Mouse (Mus musculus) intestine, embryonic 14.5 days (tissue): ENCODE results near the gene Galnt17. TPM values are rescaled to one million over a fixed set of nuclear protein-coding genes. Genes with fewer than 3 reads are reported as not detected.

Source experiments
- ATAC-seq: fragments of 200-750 bp; cut with Nextera tagmentation; replicated peaks from 2 replicates; pipeline ENCODE4 v1.8.0; 2017; ENCODE audit warnings: low read depth, moderate number of reproducible peaks, moderate TSS enrichment, moderate library complexity; ENCODE audit not compliant: low FRiP score, low TSS enrichment
- DNase-seq: peaks from one replicate; pipeline ENCODE4 v3.0.0-alpha.2; 2018; ENCODE audit warnings: low spot score
- H3K27ac ChIP-seq: fragments of 300-500 bp; sonication (generic); 2 replicates; pipeline ENCODE4 v1.5.1; 2014; ENCODE audit warnings: low read depth, mild to moderate bottlenecking, control low read depth
- H3K27me3 ChIP-seq: fragments of 300-500 bp; sonication (generic); replicated peaks from 2 replicates; pipeline ENCODE4 v1.6.1; 2014; ENCODE audit warnings: low read length, control low read depth; ENCODE audit not compliant: control insufficient read depth, insufficient read depth
- H3K36me3 ChIP-seq: fragments of 300-500 bp; sonication (generic); 2 replicates; pipeline ENCODE4 v1.6.1; 2014; ENCODE audit warnings: low read length, control low read depth; ENCODE audit not compliant: control insufficient read depth, insufficient read depth
- H3K4me1 ChIP-seq: fragments of 300-500 bp; sonication (generic); replicated peaks from 2 replicates; pipeline ENCODE4 v1.6.1; 2014; ENCODE audit warnings: low read length, control low read depth, mixed read lengths; ENCODE audit not compliant: control insufficient read depth, insufficient read depth
- H3K4me2 ChIP-seq: fragments of 300-500 bp; sonication (generic); 2 replicates; pipeline ENCODE4 v1.6.1; 2014; ENCODE audit warnings: low read length
- H3K4me3 ChIP-seq: fragments of 300-500 bp; sonication (generic); 2 replicates; pipeline ENCODE4 v1.5.1; 2014; ENCODE audit warnings: low read depth, low read length, control low read depth, mixed read lengths
- H3K9ac ChIP-seq: fragments of 300-500 bp; sonication (generic); 2 replicates; pipeline ENCODE4 v1.6.1; 2014; ENCODE audit warnings: mild to moderate bottlenecking, low read length
- H3K9me3 ChIP-seq: fragments of 300-500 bp; sonication (generic); 2 replicates; pipeline ENCODE4 v1.6.1; 2016; ENCODE audit warnings: low read length, control low read depth; ENCODE audit not compliant: control insufficient read depth
- WGBS: fragments of 180-500 bp; shearing (Covaris S2); extraction: QIAGEN DNeasy Blood & Tissue Kit; methylation state at CpG from one replicate; pipeline ENCODE4 v1.1.7; 2014; 5-methylcytosine and 5-hydroxymethylcytosine counted together
- polyA plus RNA-seq: library from polyadenylated mRNA; unstranded; fragments of >200 nt; fragmentation: Nextera tagmentation; extraction: Ambion mirVana; gene quantifications from 2 replicates; pipeline ENCODE4 v1.2.1, GENCODE M21; 2014

Galnt17 gene
- polyA plus RNA-seq, 1 experiment from 2014 or later, result 0.69 TPM

DNA sequence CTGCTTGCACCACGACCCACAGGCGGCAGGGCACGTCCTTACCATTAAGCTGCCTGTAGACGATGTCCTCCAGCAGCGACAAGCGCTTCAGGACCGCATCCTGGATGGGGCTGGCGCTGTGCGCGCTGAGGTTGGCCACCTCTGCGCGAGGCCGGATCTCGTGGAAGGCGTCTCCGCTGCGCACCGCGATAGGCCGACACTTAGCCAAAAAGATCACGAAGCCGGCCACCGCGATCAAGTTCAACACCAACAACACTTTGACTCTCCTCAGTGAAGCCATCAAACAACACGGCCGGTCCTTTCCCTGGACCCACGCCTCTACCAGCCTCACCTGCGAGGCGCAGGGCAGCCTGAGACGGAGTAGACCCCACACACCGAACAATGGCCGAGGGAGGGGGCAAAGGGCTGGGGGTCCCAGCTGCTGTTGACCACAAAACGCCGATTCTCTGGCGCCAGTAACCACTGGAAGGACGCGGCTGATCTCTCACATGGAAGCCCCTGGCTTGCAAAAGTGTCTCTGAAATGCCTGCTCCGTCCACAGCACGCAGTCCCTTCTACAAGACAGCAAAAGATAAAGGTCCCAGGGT is 1.9 kb downstream of the Galnt17 start:
- Histone ChIP-seq H3K27me3 (peaks cover 30% of the 10 kb centered on the region), H3K27ac (no peak overlapping the region), H3K36me3 (no peaks in the 10 kb centered on the region), H3K4me1 (peaks cover 6% of the 10 kb centered on the region; the same call in 1 of the 2 replicates), H3K9me3 (no peaks in the 10 kb centered on the region), H3K4me2 (peak overlapping the region; percentile 98), H3K4me3 (peak overlapping the region; percentile 69), H3K9ac (peak overlapping the region; percentile 7; the same call in 1 of the 2 replicates)
- DNase-seq (peak; percentile 67), ATAC-seq (no peak)
- 1% methylated on average over 39 of the region's 39 CpGs for WGBS

DNA sequence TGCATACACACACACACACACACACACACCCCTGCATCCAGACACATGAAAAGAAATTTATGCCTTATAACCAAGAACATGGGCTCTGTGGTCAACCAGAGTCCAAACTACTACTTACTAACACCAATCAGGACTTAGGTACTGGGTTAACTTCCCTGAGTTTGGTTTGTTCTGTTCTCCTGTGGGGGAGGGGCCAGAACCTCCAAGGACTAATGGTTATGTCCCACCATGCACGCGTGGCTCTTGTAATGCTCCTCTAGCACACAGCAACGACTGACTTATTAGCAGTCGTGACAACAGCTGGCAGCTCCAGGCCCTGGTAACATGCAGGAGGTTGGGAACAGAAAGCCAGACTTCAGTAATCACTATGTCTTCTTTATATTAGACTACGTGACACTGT is 3.1 kb downstream of the Galnt17 start:
- ATAC-seq, result no peak
- Histone ChIP-seq H3K4me3 (no peak overlapping the region), H3K4me2 (no peak overlapping the region), H3K4me1 (peaks cover 6% of the 10 kb centered on the region; the same call in 1 of the 2 replicates), H3K27me3 (peaks cover 30% of the 10 kb centered on the region), H3K27ac (no peak overlapping the region), H3K9me3 (no peaks in the 10 kb centered on the region), H3K9ac (no peak overlapping the region), H3K36me3 (no peaks in the 10 kb centered on the region)
- DNase-seq, result peak; percentile 52
- WGBS, result 47% methylated on average over 5 of the region's 5 CpGs

DNA sequence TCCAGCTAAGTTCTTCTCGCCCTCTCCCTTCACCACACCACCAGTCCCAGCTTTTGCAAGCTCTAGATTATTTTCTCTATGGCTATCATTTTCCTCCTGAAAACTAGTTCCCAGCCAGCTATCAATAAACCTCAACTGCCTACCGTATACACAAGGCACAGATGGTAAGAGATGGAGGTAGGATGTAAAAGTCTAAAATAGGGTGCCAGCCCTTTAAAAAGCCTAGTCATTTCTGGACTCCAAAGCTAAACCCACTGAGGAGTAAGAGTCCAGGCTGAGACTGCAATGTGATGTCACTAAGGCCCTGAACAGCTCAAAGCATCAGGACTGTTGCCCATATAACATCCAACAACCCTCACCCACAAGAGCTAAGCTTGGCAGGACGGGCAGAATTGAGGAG is 6.8 kb downstream of the Galnt17 start:
- Histone ChIP-seq H3K27ac (no peak overlapping the region), H3K9ac (no peak overlapping the region), H3K36me3 (no peaks in the 10 kb centered on the region), H3K4me2 (no peak overlapping the region), H3K4me1 (peaks cover 5% of the 10 kb centered on the region; the same call in 1 of the 2 replicates), H3K27me3 (peaks cover 20% of the 10 kb centered on the region), H3K4me3 (no peak overlapping the region), H3K9me3 (no peaks in the 10 kb centered on the region)
- ATAC-seq (no peak), DNase-seq (no peak)
- WGBS, result 88% methylated on average over 3 of the region's 3 CpGs

DNA sequence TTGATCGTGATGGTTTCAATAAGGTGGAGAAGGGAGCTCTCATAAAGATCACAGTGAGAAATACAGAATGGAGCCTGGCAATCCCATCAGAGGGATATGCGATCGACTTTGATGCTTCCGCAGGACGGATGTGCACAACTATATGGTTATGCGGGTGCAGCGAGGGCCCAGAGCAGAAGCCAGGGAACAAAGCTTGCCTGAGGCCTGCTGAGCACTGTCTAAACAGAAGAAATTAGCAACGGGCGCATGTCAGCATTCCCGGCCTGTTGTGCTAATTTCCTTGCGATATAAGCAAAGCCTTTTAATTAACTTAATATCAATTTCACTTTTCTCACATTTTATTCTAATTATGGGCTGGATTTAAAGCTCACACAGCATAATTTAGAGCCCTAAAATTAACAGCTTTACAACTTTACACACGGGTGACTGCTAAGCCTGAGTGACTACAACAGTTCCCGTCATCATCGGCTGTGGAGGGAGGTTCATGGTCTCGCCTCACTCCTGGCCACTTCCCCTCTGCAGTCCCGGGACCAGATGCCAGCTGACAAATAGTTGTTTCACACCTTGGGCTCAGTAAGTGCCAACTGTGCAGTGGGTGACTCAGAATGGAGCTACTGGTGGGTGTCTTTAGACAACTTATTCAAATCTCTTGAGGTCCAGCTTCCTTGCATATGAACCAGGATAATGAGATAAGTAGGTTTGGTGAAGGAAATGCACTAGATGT is 14.4 kb downstream of the Galnt17 start:
- WGBS, result 85% methylated on average over 16 of the region's 16 CpGs

DNA sequence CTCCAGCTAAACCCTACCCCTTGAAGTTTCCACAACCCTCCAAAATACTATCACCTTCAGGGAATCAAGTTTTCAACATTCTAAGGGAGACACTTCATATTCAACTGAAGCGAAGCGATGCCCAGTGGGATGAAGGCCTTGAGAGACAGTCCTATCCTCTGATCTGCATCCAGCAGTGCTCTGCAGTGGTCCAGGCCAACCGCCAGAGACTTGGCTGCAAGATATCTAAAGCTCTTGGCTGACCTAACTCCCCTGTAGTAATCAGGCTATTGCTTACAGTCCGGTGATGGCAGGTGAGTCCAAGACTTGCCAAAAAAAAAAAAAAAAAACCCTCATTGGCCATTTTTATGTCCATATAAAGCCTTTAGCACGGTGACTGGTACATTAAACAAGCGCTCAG is 21.2 kb downstream of the Galnt17 start:
- Histone ChIP-seq H3K27ac (no peak overlapping the region), H3K36me3 (no peaks in the 10 kb centered on the region), H3K27me3 (no peaks in the 10 kb centered on the region), H3K9me3 (no peaks in the 10 kb centered on the region), H3K4me3 (no peak overlapping the region), H3K4me1 (no peaks in the 10 kb centered on the region), H3K9ac (no peak overlapping the region), H3K4me2 (no peak overlapping the region)
- ATAC-seq (no peak), DNase-seq (no peak)
- 85% methylated on average over 6 of the region's 6 CpGs for WGBS

More for the DNA sequence above, 14.4 kb downstream of the Galnt17 start:
- Histone ChIP-seq H3K9me3 (no peaks in the 10 kb centered on the region), H3K9ac (no peak overlapping the region), H3K4me3 (no peak overlapping the region), H3K27ac (no peak overlapping the region), H3K36me3 (no peaks in the 10 kb centered on the region), H3K4me2 (no peak overlapping the region), H3K4me1 (no peaks in the 10 kb centered on the region), H3K27me3 (no peaks in the 10 kb centered on the region)
- ATAC-seq (no peak), DNase-seq (no peak)

DNA sequence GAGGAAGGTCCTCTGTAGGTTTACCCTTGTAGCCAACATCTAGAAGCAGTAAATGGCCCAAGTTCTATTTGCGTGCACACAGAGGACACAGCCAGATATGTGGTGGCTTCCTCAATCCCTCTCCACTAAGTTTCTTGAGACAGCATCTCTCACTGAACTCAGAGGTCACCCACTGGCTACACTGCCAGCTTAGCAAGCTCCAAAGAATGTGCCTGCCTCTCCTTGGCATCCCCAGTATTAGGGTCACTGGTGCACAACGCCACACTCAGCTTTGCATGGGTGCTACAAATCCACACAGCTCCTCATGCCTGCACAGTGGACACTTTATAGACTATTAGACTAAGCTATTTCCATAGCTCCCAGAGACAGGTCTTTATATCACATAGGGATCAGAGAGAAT is 21.6 kb downstream of the Galnt17 start:
- Histone ChIP-seq H3K27me3 (no peaks in the 10 kb centered on the region), H3K27ac (no peak overlapping the region), H3K4me2 (no peak overlapping the region), H3K4me1 (no peaks in the 10 kb centered on the region), H3K4me3 (no peak overlapping the region), H3K9ac (no peak overlapping the region), H3K9me3 (no peaks in the 10 kb centered on the region), H3K36me3 (no peaks in the 10 kb centered on the region)
- WGBS, result 94% methylated on average over 2 of the region's 2 CpGs
- ATAC-seq (no peak), DNase-seq (no peak)

DNA sequence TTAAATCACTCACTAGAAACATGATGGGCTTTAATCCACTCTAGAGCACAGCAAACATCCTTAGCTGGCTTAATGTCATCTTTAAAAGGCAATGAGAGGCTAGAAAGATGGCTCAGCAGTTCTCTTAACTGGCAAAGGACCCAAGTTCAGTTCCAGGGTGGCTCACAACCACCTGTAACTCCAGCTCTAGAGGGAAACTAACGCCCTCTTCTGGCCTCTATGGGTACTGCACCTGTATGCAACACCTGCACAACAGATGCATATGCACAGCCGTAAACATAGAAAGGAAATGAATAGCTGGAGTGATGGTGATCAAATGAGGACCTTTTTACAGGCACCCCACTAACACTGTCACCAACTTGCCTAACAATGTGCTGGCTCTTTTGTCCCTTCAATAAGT is 27.9 kb downstream of the Galnt17 start:
- Histone ChIP-seq H3K27me3 (no peaks in the 10 kb centered on the region), H3K27ac (no peak overlapping the region), H3K36me3 (no peaks in the 10 kb centered on the region), H3K4me2 (no peak overlapping the region), H3K9ac (no peak overlapping the region), H3K4me3 (no peak overlapping the region), H3K9me3 (no peaks in the 10 kb centered on the region), H3K4me1 (no peaks in the 10 kb centered on the region)
- ATAC-seq, result no peak
- no peak for DNase-seq
- WGBS, result 55% methylated on average over 2 of the region's 2 CpGs

DNA sequence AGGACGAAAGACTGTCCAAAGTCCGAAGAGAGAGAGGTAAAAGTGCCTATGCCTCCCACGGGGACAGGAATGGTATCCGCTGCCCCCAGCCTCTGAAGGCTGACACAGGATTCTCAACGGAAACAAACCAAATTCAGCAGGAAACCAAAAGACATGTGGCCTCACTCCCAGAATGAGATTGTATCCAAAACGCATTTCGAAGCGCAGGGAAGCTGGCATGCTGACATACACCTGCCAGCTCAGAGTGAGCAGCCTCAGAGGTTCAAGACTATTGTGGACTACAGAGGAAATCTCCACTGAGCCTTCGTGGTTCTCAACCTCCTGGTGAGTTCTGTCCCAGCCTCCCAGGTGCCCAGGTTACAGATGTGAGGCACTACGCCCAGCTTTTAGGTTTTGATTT is 29.0 kb downstream of the Galnt17 start:
- WGBS, result 77% methylated on average over 10 of the region's 10 CpGs
- H3K4me3 ChIP-seq, result no peak overlapping the region
- no peak overlapping the region for H3K27ac ChIP-seq
- no peaks in the 10 kb centered on the region for H3K4me1 ChIP-seq
- no peak for ATAC-seq
- no peaks in the 10 kb centered on the region for H3K9me3 ChIP-seq
- H3K4me2 ChIP-seq, result no peak overlapping the region
- DNase-seq, result no peak
- H3K36me3 ChIP-seq, result no peaks in the 10 kb centered on the region
- H3K9ac ChIP-seq, result no peak overlapping the region
- no peaks in the 10 kb centered on the region for H3K27me3 ChIP-seq

DNA sequence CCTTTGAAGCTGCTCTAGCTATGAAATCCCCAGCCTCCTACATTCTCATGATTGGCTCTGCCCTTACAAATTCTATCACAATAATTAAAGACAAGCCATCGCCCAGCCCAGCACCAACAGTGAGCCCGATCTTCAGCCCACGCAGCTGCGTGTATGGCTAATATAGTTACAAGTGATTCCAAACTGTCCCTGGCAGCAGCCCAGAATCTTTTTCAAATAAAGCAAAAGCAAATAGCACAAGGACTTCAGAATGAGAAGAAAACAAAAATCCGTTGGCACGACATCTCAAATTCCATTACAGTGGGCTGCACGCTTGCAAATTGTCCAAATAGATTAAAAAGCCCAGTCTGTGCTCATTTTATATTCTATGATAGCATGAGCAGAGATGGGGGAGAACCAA is 31.1 kb downstream of the Galnt17 start:
- no peaks in the 10 kb centered on the region for H3K27me3 ChIP-seq
- no peak overlapping the region for H3K9ac ChIP-seq
- WGBS, result 72% methylated on average over 7 of the region's 7 CpGs
- no peak for ATAC-seq
- H3K27ac ChIP-seq, result no peak overlapping the region
- H3K4me1 ChIP-seq, result no peaks in the 10 kb centered on the region
- H3K36me3 ChIP-seq, result no peaks in the 10 kb centered on the region
- no peak overlapping the region for H3K4me2 ChIP-seq
- H3K4me3 ChIP-seq, result no peak overlapping the region
- no peaks in the 10 kb centered on the region for H3K9me3 ChIP-seq
- DNase-seq, result no peak
